Mouse (Mus musculus) heart, adult 2 months (tissue): ENCODE measurements around the gene Cgas.

Source experiments
- CTCF ChIP-seq: fragments of 200-600 bp; IDR thresholded peaks from 2 replicates; pipeline ENCODE4 v1.8.1; 2022; ENCODE audit warnings: antibody characterized with exemption, mild to moderate bottlenecking, moderate library complexity
- POLR2A ChIP-seq: fragments of 200-500 bp; IDR thresholded peaks from 2 replicates; pipeline ENCODE4 v1.6.1; 2011; ENCODE audit warnings: mild to moderate bottlenecking, low read depth, low read length, control low read depth; ENCODE audit not compliant: insufficient read depth

DNA sequence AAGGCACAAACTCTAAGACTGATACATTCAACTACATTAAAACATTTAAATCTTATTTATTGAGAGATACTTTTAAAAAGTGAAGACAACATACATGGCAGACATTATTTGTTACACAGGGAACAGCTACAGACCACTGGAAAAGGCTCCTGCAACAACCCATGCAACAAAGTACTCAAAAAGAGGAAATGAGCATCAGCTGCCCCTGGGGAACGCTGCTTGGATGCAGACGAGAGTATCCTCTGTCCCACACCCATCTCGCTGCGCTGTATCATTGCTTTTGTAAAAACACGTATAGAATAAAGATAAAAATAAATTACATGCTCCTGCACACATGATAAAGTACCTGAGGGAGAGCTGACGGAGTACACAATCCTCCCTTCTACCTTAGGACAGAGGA is 12.6 kb downstream of the Cgas start:
- TF ChIP-seq POLR2A = no peak
- no peak for TF ChIP-seq CTCF
